Mouse (Mus musculus): ENCODE results near the gene Rab43. TPM values are rescaled to one million over a fixed set of nuclear protein-coding genes. Genes with fewer than 3 reads are reported as not detected.

Gene Rab43
- polyA plus RNA-seq, 1 experiment from 2014 or later: 16.4 TPM

DNA sequence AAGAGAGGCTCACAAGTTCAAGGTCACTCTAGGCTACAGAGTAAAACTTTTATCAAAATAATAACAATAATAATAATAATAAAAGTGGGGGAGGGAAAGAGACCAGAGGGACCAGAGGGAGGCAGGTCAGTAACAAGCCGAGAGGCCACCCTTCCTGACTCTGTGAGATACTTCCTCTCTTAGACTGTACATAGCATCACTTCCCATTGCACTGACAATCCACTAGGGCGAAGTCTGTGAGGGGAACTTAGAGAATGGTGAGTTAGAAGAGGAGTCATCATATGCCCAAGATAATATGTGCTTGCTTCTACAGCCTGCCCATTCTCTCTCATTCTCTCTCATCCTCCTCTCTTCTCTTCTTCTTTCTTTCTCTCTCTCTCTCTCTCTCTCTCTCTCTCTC lies 5.9 kb downstream of the Rab43 start:
- Histone ChIP-seq H3K9ac (ENCODE audit: low read depth, low read length) (no peak overlapping the region), H3K4me1 (replicated peaks; ENCODE audit: insufficient read depth, low read length) (peaks cover 12% of the 10 kb centered on the region), H3K36me3 (ENCODE audit: insufficient read depth, low read length) (0 out of 2 replicates have a peak, but pooled peaks cover 2% of the 10 kb centered on the region), H3K27ac (no peak overlapping the region), H3K9me3 (replicated peaks; ENCODE audit: low read length) (no peaks in the 10 kb centered on the region), H3K4me2 (ENCODE audit: low read length) (no peak overlapping the region), H3K27me3 (ENCODE audit: insufficient read depth, low read length) (no peaks in the 10 kb centered on the region), H3K4me3 (replicated peaks; ENCODE audit: low read depth, low read length) (no peak overlapping the region)
- ATAC-seq (replicated peaks; ENCODE audit: low FRiP score, low read depth): no peak
- peak; percentile 17; the same call in 1 of the 2 replicates for TF ChIP-seq CTCF (IDR thresholded peaks at IDR 0.05; ENCODE audit: low read depth)
- 51% methylated on average over 2 of the region's 2 CpGs for WGBS
- peak; percentile 50 for DNase-seq (ENCODE audit: low spot score)

- no peak overlapping the region for H3K4me3 ChIP-seq (replicated peaks; ENCODE audit: low read depth, low read length)
- no peak overlapping the region for H3K27ac ChIP-seq
- WGBS: 89% methylated on average over 7 of the region's 7 CpGs
- H3K9ac ChIP-seq (ENCODE audit: low read depth, low read length): no peak overlapping the region
- 0 out of 2 replicates have a peak, but pooled peaks cover 2% of the 10 kb centered on the region for H3K36me3 ChIP-seq (ENCODE audit: insufficient read depth, low read length)
- DNase-seq (ENCODE audit: low spot score) (no peak), ATAC-seq (replicated peaks; ENCODE audit: low FRiP score, low read depth) (no peak)
- H3K4me2 ChIP-seq (ENCODE audit: low read length): no peak overlapping the region
- no peaks in the 10 kb centered on the region for H3K9me3 ChIP-seq (replicated peaks; ENCODE audit: low read length)
- no peaks in the 10 kb centered on the region for H3K27me3 ChIP-seq (ENCODE audit: insufficient read depth, low read length)
- no peak for TF ChIP-seq CTCF (IDR thresholded peaks at IDR 0.05; ENCODE audit: low read depth)
- peaks cover 11% of the 10 kb centered on the region for H3K4me1 ChIP-seq (replicated peaks; ENCODE audit: insufficient read depth, low read length)
Measured at GRCm38 (mm10) chr6:87805448-87805847, 6.5 kb downstream of the Rab43 start.

DNA sequence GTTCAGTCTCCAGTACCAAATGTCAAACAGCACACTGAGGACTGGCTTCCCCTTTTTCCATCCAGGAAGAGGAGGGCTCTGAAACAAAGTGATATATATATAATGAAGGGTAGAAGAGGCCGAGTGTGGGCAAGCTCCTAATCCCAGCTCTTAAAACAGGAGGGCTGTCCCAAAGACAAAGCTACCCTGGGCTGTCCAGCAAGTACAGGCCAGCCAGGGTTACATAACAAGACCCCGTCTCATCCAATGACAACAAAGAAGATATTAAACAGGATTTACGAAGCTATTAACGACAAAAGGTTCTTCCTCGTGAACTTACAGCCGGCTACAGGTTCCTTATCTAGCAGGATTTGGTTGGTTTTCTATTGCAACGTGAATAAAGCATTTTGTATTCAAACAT lies 7.1 kb downstream of the Rab43 start:
- Histone ChIP-seq H3K27me3 (ENCODE audit: insufficient read depth, low read length) (no peaks in the 10 kb centered on the region), H3K4me3 (replicated peaks; ENCODE audit: low read depth, low read length) (no peak overlapping the region), H3K9ac (ENCODE audit: low read depth, low read length) (no peak overlapping the region), H3K4me1 (replicated peaks; ENCODE audit: insufficient read depth, low read length) (peaks cover 5% of the 10 kb centered on the region), H3K4me2 (ENCODE audit: low read length) (no peak overlapping the region), H3K27ac (no peak overlapping the region), H3K9me3 (replicated peaks; ENCODE audit: low read length) (no peaks in the 10 kb centered on the region), H3K36me3 (ENCODE audit: insufficient read depth, low read length) (0 out of 2 replicates have a peak, but pooled peaks cover 2% of the 10 kb centered on the region)
- no peak for DNase-seq (ENCODE audit: low spot score)
- WGBS: 57% methylated on average over 7 of the region's 7 CpGs
- TF ChIP-seq CTCF (IDR thresholded peaks at IDR 0.05; ENCODE audit: low read depth): no peak
- no peak for ATAC-seq (replicated peaks; ENCODE audit: low FRiP score, low read depth)

GRCm38 (mm10) chr6:87804036-87804435 lies 7.9 kb downstream of the Rab43 start:
- no peak overlapping the region for H3K4me3 ChIP-seq (replicated peaks; ENCODE audit: low read depth, low read length)
- 70% methylated on average over 1 of the region's 1 CpGs for WGBS
- no peak overlapping the region for H3K27ac ChIP-seq
- H3K27me3 ChIP-seq (ENCODE audit: insufficient read depth, low read length): no peaks in the 10 kb centered on the region
- H3K4me2 ChIP-seq (ENCODE audit: low read length): no peak overlapping the region
- DNase-seq (ENCODE audit: low spot score) (no peak), ATAC-seq (replicated peaks; ENCODE audit: low FRiP score, low read depth) (no peak)
- H3K9ac ChIP-seq (ENCODE audit: low read depth, low read length): no peak overlapping the region
- no peaks in the 10 kb centered on the region; the same call in 1 of the 2 replicates for H3K4me1 ChIP-seq (replicated peaks; ENCODE audit: insufficient read depth, low read length)
- H3K36me3 ChIP-seq (ENCODE audit: insufficient read depth, low read length): no peaks in the 10 kb centered on the region
- H3K9me3 ChIP-seq (replicated peaks; ENCODE audit: low read length): no peaks in the 10 kb centered on the region
- TF ChIP-seq CTCF (IDR thresholded peaks at IDR 0.05; ENCODE audit: low read depth): no peak

DNA sequence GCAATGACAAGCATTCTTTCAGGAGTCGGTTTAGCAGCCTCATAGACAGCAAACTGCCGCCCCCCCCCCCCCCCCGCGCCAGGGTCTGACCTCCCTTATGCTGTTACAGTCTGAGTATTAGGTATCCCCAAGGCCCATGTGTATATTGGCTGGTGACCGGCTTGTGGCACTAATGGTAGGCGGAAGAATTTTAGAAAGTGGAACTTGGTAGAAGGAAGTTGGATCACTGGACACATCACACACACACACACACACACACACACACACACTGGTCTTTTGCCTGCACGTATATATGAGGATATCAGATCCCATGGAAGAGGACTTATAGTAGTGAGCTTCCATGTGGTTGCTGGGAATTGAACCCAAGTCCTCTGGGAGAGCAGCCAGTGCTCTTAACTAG lies 9.5 kb downstream of the Rab43 start:
- TF ChIP-seq CTCF (IDR thresholded peaks at IDR 0.05; ENCODE audit: low read depth): no peak
- Histone ChIP-seq H3K4me1 (replicated peaks; ENCODE audit: insufficient read depth, low read length) (0 out of 2 replicates have a peak, but pooled peaks cover 2% of the 10 kb centered on the region), H3K27me3 (ENCODE audit: insufficient read depth, low read length) (no peaks in the 10 kb centered on the region), H3K36me3 (ENCODE audit: insufficient read depth, low read length) (no peaks in the 10 kb centered on the region), H3K9me3 (replicated peaks; ENCODE audit: low read length) (no peaks in the 10 kb centered on the region), H3K4me3 (replicated peaks; ENCODE audit: low read depth, low read length) (no peak overlapping the region), H3K27ac (no peak overlapping the region), H3K4me2 (ENCODE audit: low read length) (no peak overlapping the region), H3K9ac (ENCODE audit: low read depth, low read length) (no peak overlapping the region)
- 82% methylated on average over 7 of the region's 7 CpGs for WGBS
- ATAC-seq (replicated peaks; ENCODE audit: low FRiP score, low read depth) (no peak), DNase-seq (ENCODE audit: low spot score) (no peak)

DNA sequence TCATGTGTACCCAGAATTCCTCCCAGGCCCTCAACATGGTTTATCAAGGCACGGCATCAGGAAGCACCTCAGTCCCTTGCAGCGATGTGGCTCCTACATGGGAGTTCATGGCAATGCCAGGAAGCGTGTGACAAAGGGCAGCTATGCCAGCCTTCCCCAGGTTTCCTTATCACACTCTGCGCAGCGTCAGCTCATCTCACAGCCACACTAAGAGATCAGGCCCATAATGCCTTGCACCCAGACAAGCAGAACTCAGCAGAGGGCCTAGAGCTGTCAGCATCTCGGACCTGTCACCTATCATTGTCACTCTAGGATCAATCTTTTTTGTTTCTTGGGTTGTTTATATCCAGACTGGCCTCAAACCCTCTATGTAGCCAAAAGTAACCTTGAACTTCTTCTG lies 12.4 kb downstream of the Rab43 start:
- H3K9me3 ChIP-seq (replicated peaks; ENCODE audit: low read length): no peaks in the 10 kb centered on the region
- DNase-seq (ENCODE audit: low spot score) (no peak), ATAC-seq (replicated peaks; ENCODE audit: low FRiP score, low read depth) (no peak)
- no peak overlapping the region for H3K4me2 ChIP-seq (ENCODE audit: low read length)
- WGBS: 93% methylated on average over 6 of the region's 6 CpGs
- no peak for TF ChIP-seq CTCF (IDR thresholded peaks at IDR 0.05; ENCODE audit: low read depth)
- no peak overlapping the region for H3K27ac ChIP-seq
- 0 out of 2 replicates have a peak, but pooled peaks cover 3% of the 10 kb centered on the region for H3K4me1 ChIP-seq (replicated peaks; ENCODE audit: insufficient read depth, low read length)
- H3K4me3 ChIP-seq (replicated peaks; ENCODE audit: low read depth, low read length): no peak overlapping the region
- H3K9ac ChIP-seq (ENCODE audit: low read depth, low read length): no peak overlapping the region
- no peaks in the 10 kb centered on the region for H3K27me3 ChIP-seq (ENCODE audit: insufficient read depth, low read length)
- H3K36me3 ChIP-seq (ENCODE audit: insufficient read depth, low read length): no peaks in the 10 kb centered on the region

GRCm38 (mm10) chr6:87797321-87797720 lies 14.6 kb downstream of the Rab43 start:
- Histone ChIP-seq H3K9me3 (replicated peaks; ENCODE audit: low read length) (no peaks in the 10 kb centered on the region), H3K4me2 (ENCODE audit: low read length) (no peak overlapping the region), H3K36me3 (ENCODE audit: insufficient read depth, low read length) (peaks cover 6% of the 10 kb centered on the region), H3K27ac (no peak overlapping the region), H3K4me1 (replicated peaks; ENCODE audit: insufficient read depth, low read length) (0 out of 2 replicates have a peak, but pooled peaks cover 3% of the 10 kb centered on the region), H3K9ac (ENCODE audit: low read depth, low read length) (no peak overlapping the region), H3K4me3 (replicated peaks; ENCODE audit: low read depth, low read length) (no peak overlapping the region), H3K27me3 (ENCODE audit: insufficient read depth, low read length) (no peaks in the 10 kb centered on the region)
- DNase-seq (ENCODE audit: low spot score) (peak; percentile 78), ATAC-seq (replicated peaks; ENCODE audit: low FRiP score, low read depth) (no peak; the same call in 1 of the 2 replicates)
- 15% methylated on average over 2 of the region's 2 CpGs for WGBS
- TF ChIP-seq CTCF (IDR thresholded peaks at IDR 0.05; ENCODE audit: low read depth): no peak

Measured in kidney, postnatal 0 days (tissue).